In the genomic region with DNA sequence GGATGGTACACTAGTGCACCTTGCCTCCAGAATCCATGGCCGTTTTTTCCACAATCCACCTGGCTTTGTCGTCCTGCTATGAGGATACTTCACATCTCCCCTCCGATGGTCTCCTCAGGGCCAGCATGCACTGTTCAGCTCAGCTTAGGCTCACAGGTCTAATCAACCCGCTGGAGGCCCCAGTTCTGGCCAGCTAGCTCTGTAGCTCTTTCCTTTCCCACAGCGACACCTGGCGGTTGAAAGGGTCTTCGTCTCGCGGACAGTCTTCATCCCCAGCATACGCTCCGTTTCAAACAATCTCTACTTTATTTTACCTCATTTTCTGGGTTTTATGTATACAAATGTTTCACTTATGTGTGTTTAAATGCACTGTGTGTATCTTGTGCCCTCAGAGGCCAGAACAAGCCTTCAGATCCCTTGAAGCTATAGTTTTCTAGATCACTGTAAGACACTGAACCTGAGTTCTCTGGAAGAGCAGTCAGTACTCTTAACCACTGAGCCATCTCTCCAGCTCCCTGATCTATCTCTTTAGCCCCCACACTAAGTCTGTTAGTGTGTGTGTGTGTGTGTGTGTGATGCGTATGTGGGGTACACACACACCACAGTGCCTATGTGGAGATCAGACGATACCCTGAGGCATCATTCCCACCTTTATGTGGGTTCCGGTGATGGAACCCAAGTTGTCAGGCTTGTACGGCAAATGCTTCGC, we compare ENCODE assay signal across 8 mouse cellular contexts. TPM values are rescaled to one million over a fixed set of nuclear protein-coding genes. Genes with fewer than 3 reads are reported as not detected.
DNase-seq lines count a peak whose midpoint lies in the region.

No protein-coding gene starts in this region.

- intact Hi-C loops in gastrocnemius, postnatal 14 days (cut with DNase I; ENCODE audit: low total_unique reads) = no loop called here

- H3K4me3 ChIP-seq in megakaryocyte, embryonic 14.5 days (replicated peaks) = peak overlapping the region; percentile 74

- no peaks in the 10 kb centered on the region for H3K36me3 ChIP-seq in megakaryocyte, embryonic 14.5 days (replicated peaks; ENCODE audit: low read length)

- peaks cover 37% of the 10 kb centered on the region for H3K4me1 ChIP-seq in megakaryocyte, embryonic 14.5 days

- H3K27me3 ChIP-seq in megakaryocyte, embryonic 14.5 days (replicated peaks) = peaks cover 28% of the 10 kb centered on the region

- peak; percentile 87 for DNase-seq in ZHBTc4 (ENCODE audit: low read depth, low spot score)
- peak; percentile 93 to 94 for DNase-seq in cerebellum, postnatal 4 days (ENCODE audit: low spot score in 2 of 2)
- DNase-seq in gastrocnemius, postnatal 14 days = peak; percentile 89
- peak; percentile 95 for DNase-seq in induced T-regulatory cell, adult 2 months (ENCODE audit: low read depth)
- peak; percentile 57 to 87 for DNase-seq in left cerebral cortex, adult 8-10 months (ENCODE audit: low spot score in 2 of 2)
- DNase-seq in right cerebral cortex, adult 18-20 months = peak; percentile 85
- peak; percentile 82 for DNase-seq in urinary bladder, adult 2 months (ENCODE audit: low spot score)

- H3K9me3 ChIP-seq in megakaryocyte, embryonic 14.5 days = peaks cover 18% of the 10 kb centered on the region

RNA-seq across cellular contexts. Expression of gene Sema4a, which starts 6.3 kb away (rescaled TPM):
- total RNA-seq in gastrocnemius, postnatal 14 days (2021) = 1 to 10 TPM; 2.1 to 2.2 TPM
- 10 to 100 TPM; 63.2 to 71.4 (median 66.8) TPM for total RNA-seq in left cerebral cortex, adult 8-10 months (2022)
- polyA plus RNA-seq in megakaryocyte, embryonic 14.5 days (2012; ENCODE audit: insufficient read depth, low replicate concordance) = 8.4 and 26.0 TPM in 2 replicates
- 63.2 and 63.3 TPM in 2 replicates for polyA plus RNA-seq in urinary bladder, adult 2 months (2012; rRNA removed)

RNA-seq across cellular contexts. Expression of gene Slc25a44, which starts 42.3 kb away (rescaled TPM):
- total RNA-seq in gastrocnemius, postnatal 14 days (2021) = 10 to 100 TPM; 11.4 to 11.9 TPM
- total RNA-seq in left cerebral cortex, adult 8-10 months (2022) = 10 to 100 TPM; 72.5 to 77.6 (median 75.9) TPM
- polyA plus RNA-seq in megakaryocyte, embryonic 14.5 days (2012; ENCODE audit: insufficient read depth, low replicate concordance) = 6.7 and 7.2 TPM in 2 replicates
- 18.7 and 19.8 TPM in 2 replicates for polyA plus RNA-seq in urinary bladder, adult 2 months (2012; rRNA removed)

RNA-seq across cellular contexts. Expression of gene Lmna, which starts 42.5 kb away (rescaled TPM):
- total RNA-seq in gastrocnemius, postnatal 14 days (2021) = 100 to 1,000 TPM; 125 to 161 TPM
- 10 to 100 TPM; 50.1 to 67.5 (median 60.3) TPM for total RNA-seq in left cerebral cortex, adult 8-10 months (2022)
- polyA plus RNA-seq in megakaryocyte, embryonic 14.5 days (2012; ENCODE audit: insufficient read depth, low replicate concordance) = 607 and 1,158 TPM in 2 replicates
- polyA plus RNA-seq in urinary bladder, adult 2 months (2012; rRNA removed) = 171 and 182 TPM in 2 replicates

RNA-seq across cellular contexts. Expression of gene Pmf1, which starts 57.1 kb away (rescaled TPM):
- 10 to 100 TPM; 30.1 to 31.9 TPM for total RNA-seq in gastrocnemius, postnatal 14 days (2021)
- total RNA-seq in left cerebral cortex, adult 8-10 months (2022) = 1 to 10 TPM; 7.4 to 9.2 (median 7.8) TPM
- polyA plus RNA-seq in megakaryocyte, embryonic 14.5 days (2012; ENCODE audit: insufficient read depth, low replicate concordance) = 73.6 and 114 TPM in 2 replicates
- 25.4 and 27.2 TPM in 2 replicates for polyA plus RNA-seq in urinary bladder, adult 2 months (2012; rRNA removed)

Comparison
In these comparisons a context has a peak if more than half of its experiments do, and no peak if none do; other contexts are left out.
1. Peak in every context shown above with its lines: DNase-seq and H3K4me3 ChIP-seq.
2. RNA of gene Sema4a, which starts 6.3 kb away (total RNA-seq): 63.2 to 71.4 TPM in left cerebral cortex, adult 8-10 months; 2.1 to 2.2 TPM in gastrocnemius, postnatal 14 days; every median in the first group is over 10 times any median in the second.
3. RNA of gene Slc25a44, which starts 42.3 kb away (total RNA-seq): 72.5 to 77.6 TPM in left cerebral cortex, adult 8-10 months; 11.4 to 11.9 TPM in gastrocnemius, postnatal 14 days; every median in the first group is over 4 times any median in the second.